Mouse (Mus musculus): Measurements from ENCODE around the gene Atad3a.
A peak's percentile ranks its signal among the peaks of the same experiment; 100 is the strongest.

Atad3a gene

DNA sequence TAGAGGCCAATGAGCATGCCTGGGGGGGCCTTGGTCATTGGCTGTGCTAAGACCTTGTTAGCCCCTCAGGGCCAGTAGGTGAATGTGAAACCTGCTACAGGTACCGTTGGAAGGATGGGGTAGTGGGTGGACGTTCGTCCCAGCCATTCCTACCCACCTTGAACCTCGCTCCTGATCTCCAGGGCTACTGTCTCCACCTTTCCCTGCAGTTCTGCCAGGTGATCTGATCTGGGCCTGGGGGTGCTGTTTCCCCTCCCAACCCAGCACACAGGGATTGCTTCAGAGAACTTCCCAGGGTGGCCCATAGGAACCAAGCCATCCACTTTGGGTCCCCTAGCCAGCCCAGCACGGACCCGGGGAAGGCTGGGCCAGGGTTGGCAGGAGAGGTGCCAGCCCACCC, 21.7 kb downstream of the Atad3a start:
- DNase-seq, result no peak

DNA sequence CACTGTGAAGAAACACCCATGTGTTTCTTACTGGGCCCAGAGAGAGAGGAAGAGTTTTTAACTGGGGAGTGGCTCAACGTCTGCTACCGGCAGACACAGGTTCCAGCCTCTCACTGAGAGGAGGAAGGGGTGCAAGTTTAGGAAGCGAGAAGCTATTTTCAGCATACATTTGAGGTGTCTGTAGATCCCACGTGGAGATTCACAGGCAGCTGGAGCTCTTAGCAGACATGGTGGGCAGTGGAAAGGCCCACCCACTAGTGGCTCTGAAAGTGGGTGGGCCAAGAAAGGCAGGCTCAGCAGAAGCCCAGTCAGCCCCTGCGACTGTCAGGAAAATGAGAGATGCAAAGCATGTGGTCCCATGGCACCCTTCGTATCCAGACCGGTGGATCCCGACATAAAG, 22.6 kb downstream of the Atad3a start:
- DNase-seq, result no peak

DNA sequence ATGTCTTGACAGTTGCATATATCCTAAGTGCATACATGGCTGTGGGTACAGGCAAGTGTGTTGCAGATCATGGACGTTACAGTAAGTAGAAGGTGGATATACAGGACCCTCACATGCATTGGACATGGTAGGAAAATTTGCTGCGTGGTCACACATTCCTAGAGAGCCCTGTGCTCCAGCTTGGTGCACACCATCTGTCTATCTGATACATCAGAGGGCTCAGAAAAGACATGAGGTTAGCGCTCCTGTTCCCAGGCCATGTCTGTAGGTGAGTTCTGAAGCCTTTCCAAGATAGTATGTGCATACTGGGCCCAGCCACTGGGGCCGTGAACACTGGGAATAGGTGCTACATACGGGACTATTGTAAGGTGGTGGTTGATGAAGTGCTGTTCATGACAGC, 24.5 kb downstream of the Atad3a start:
- no peak for DNase-seq

DNA sequence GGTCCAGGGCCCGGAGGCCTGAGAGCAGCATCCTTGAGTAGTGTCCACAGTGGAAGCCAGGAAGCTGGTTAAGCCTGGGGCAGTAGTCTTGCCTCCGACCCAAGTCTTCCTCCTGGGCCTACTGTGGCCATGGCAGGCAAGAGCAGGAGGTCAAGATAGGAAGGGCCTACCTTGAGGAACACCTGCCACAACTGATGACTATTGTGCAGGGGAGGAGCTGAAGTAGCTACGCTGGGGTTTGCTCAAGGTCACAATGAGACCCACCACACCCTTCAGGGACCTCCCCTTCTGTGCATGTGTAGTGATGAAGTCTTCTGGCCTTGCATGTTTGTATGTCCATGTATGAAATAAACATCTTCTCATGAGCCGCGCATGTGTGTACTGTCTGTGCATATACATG, 25.1 kb downstream of the Atad3a start:
- no peak for DNase-seq

DNA sequence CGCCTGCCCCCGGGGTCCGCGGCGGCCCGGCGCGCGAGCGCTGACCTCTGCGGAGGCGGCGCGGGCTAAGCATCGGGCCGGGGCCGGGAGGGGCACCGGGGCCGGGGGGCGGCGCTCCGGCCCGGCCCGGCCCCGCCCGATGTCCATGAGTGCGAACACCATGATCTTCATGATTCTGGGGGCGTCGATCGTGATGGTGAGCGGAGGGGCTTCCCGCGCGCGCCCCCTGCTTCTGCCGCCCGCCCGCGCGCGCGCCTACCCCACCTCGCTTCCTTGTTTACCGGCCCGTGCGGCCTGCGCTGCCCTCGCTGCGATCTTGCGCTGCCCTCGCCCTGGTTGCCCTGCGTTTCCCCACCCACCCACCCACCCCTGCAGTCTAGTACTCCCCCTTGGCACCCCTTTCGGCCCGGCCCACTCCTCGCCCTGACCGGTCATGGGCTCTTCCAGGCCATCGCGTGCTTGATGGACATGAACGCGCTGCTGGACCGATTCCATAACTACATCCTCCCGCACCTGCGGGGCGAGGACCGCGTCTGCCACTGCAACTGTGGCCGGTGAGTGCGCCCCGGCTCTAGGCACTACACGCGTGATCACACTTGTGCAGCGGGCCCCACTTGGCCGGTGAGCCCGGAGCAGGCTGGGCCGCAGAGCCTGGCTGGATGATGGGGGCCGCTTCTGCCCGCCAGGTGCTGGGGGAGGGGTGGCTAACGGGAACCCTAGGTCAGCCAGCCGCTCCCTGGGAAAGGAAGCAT, 25.8 kb downstream of the Atad3a start:
- peak; percentile 35 for DNase-seq

DNA sequence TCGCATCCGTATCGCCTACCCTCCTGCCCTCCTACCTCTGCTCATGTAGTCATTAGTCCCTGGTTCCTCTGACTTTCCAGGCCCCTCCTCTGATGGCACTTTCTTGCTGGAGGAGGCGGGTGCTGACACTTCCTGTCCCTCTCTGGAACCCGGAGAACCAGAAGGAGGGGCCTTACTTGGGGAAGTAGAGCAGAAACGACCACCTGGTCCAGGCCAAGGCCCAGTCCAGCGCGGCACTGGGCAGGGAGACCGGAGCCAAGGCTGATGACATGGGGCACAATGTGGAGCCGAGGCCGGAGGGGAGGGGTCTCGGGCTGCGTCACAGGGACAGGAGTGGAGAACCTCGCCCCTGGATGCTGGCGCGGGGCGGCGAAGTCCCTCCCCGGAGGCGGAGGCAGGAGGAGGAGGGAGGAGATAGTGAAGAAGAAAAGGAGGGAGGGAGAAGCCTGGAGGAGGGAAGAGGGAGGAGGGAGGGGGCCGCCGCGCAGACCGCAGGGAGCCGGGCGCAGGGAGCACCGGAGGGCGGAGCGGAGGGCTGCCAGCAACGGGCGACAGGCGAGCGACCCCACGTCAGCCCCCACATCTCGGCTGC, 26.4 kb downstream of the Atad3a start, which contains the start of gene Tmem240:
TSS of gene Tmem240 (plus strand) at position 451 of the 592 bp plus-strand sequence.
- DNase-seq, result peak; percentile 75

DNA sequence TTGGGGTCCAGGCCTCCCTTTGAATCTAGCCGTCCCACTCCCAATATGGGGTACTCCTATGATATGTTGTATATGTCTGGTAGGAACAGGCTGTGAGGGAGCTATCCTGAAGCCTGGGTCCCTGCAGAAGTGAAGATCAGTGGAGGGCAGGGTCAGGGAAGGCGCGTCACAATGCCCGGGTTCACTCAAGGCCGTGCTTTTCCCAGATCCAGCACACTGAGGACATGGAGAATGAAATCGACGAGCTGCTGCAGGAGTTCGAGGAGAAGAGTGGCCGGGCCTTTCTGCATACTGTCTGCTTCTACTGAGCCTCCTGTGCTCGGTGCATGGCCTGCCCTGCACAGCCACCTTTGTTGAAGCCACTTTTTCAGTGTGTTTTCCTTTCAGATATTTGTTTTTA, 27.6 kb downstream of the Atad3a start:
- DNase-seq, result no peak

DNA sequence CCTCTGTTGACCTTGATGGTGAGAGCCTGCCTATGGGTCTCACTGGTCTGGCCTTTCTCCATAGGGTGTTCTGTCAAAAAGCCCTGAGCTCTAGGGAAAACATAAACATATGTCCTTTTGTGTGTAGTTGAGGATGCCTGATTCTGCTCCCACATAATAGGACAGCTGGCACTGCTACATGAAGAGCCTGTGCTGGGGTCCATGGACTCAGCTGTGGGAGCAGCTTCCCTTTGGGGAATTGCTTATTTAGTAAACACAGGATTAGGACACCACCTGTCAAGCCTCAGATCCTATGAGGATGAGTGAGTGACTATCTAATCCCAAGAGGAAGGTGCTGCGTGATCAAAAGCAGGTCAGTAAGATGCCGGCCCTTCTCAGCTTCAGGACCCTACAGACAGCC, 32.9 kb downstream of the Atad3a start:
- DNase-seq, result no peak

DNA sequence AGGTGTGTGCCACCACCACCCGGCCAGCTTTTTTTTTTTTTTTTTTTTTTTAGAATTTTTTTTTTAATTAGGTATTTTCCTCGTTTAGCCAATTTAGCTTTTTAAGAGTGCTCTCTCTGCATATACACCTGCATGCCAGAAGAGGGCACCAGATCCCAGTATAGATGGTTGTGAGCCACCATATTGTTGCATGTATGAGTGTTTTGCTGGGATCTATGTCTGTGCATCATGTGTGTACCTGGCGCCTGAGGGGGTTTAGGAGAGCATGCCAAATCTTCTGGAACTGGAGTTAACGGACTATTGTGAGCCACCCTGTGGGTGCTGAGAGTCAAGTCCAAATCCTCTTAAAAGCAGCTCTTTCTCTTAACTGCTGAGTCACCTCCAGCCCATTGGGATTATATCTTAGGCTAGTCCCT, 39.2 kb downstream of the Atad3a start:
- peak; percentile 53 for DNase-seq

DNA sequence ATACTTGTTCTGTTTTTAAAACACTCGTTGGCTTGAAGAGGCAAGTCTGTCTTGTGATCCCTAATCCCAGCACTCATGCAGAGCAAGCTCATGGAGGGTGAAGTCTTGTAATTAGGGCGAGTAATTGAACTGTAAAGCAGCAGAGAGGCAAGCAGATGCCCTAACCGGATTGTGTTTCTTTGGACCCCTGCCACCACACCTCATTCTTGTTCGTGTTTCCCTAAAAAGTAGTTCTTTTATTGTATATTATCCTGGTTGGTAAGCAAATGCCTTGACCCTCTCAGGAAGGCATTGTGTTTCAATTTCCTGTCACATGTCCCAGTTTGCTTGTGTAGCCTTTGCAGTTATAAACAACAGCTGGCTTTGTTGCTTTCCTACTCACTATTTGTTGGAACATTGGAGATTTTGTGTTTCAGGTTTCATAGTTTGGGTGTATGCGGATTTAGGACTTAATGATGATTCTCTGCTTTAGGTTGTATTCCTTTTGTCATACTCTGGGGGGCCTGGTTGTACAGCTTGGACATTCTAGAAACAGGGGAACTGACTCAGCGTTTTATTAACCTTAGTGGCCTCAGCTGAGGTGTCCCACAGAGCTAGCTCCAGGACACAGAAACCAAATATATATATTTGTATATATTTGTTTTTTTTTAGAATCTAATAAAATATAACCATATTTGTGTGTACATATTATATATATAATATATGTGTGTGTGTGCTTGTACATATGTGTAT, 50.2 kb downstream of the Atad3a start:
- no peak for DNase-seq

DNA sequence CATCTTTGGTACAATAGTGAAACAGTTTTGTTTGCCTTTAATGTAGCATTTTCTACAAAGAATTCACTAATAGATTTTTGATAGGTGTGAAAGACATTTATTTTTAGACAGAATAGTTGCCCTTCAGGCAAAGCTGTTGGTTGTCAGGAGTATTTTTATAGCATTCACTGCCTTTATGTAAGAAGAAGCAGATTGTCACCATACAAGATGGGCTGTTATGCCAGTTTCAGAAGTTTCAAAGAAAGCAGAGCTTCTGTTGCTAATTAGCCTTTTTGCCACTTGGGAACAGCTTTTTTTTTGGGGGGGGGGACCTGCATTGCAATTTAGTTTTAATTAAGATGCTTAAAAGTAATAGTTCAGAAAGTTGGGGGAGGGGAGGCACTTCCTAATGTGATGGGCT, 51.9 kb downstream of the Atad3a start:
- DNase-seq, result no peak

DNA sequence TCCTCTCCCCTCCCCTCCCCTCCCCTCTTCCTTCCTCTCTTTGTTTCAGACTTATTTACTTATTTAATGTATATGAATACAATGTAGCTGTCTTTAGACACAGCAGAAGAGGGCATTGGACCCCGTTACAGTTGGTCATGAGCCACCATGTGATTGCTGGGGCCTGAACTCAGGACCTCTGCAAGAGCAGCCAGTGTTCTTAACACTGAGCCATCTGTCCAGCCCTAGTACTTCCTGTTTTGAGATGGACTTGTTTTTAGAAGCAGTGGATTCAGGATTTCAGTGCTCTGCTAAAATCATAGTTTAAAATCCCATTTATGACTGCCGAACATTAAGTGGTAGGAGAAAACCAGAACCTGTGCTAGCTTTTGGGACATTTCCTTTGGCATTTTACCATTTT, 52.3 kb downstream of the Atad3a start:
- DNase-seq, result no peak

DNA sequence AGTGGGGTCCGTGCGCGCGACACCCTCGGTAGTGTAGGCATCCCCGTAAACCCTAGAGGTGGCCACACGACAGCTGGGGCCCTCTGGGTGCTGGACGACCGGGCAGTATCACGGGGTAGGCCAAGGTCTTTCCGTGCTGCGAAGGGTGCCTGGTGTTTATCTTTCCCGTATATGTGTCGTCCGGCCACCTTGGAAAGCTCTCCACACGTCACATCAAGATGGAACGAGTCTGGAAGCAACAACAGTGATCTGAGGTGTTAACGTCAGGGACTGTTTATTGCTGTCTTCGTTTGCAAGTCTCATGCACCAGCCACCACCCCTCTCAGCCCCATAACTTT, 55.3 kb downstream of the Atad3a start:
- DNase-seq, result no peak

DNA sequence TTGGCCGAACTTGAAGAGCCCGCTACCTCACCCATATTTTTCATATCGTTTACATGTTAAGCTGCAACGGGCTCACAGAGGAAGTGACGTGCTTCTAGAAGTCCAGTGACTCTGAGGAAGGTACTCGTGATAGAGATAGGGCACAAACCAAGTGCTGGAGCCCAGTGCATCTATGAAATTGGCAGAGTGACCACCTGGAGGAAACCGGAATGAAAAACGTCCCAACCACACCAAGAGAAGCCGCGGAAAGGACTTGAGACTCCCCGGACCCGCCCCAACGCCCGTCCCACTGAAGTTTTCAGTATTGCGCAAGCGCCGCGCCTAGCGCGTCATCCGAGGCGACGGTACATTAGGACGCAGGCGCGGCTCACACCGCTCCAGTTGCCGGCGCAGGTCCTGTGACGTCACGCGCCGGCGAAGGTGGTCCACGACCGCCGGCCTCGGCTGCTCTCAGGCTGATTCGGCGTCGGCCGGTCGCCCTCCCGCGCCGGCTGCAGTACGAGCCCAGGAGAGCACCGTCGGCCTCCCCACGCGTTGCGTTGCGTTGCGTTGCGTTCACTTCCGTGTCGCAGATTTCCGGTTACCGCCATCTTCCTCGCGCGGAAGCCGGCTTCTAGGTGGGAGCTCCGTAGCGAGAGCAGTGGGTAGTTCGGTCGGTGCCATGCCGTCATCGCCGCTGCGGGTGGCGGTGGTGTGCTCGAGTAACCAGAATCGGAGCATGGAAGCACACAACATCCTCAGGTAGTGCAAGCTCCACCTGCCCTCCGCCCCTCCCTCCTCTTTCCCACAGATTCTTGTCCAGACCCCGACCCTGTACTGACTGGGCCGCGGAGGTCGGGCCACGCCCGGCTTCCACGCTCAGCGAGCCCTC, 55.9 kb downstream of the Atad3a start, which contains the start of gene Ssu72:
TSS of gene Ssu72 (plus strand) at position 80 of the 871 bp plus-strand sequence.
- DNase-seq, result peak; percentile 95

DNA sequence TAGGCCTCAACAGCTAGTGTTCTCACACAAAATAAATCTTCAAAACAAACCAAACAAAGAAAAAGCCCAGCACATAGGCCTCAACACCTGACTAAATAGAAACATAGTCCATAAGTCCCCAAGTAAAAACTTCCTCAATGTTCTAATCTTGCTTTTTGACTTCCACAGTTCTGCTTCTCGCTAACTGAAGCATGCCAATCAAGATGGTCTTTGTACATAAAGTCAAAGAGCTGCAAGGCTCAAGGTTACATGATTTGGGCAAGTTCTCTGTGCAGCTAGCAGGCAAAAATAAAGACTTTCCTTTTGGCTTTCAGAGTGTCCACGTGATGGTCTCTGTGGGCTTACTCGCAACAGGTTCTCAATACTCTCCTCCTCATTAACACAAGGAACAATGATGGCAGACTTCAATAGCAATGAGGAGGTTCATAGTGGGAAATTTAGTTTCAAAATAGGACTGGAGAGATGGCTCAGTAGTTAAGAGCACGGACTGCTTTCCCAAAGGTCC, 57.4 kb downstream of the Atad3a start:
- DNase-seq, result no peak

DNA sequence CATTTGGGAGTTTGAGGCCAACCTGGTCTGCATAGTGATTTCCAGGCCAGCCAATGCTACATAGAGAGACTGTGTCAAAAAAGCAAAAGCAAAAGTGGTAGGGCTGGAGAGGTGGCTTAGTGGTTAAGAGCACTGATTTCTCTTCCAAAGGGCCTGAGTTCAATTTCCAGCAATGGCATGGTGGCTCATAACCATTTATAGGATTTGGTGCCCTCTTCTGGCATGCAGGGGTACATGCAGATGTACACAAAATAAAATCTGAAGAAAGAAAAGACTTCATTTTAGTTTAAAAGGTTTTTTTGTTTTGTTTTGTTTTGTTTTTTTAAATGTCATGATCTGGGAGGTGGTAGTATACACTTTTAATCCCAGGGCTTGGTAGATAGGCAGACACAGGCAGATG, 60.5 kb downstream of the Atad3a start:
- DNase-seq, result no peak

DNA sequence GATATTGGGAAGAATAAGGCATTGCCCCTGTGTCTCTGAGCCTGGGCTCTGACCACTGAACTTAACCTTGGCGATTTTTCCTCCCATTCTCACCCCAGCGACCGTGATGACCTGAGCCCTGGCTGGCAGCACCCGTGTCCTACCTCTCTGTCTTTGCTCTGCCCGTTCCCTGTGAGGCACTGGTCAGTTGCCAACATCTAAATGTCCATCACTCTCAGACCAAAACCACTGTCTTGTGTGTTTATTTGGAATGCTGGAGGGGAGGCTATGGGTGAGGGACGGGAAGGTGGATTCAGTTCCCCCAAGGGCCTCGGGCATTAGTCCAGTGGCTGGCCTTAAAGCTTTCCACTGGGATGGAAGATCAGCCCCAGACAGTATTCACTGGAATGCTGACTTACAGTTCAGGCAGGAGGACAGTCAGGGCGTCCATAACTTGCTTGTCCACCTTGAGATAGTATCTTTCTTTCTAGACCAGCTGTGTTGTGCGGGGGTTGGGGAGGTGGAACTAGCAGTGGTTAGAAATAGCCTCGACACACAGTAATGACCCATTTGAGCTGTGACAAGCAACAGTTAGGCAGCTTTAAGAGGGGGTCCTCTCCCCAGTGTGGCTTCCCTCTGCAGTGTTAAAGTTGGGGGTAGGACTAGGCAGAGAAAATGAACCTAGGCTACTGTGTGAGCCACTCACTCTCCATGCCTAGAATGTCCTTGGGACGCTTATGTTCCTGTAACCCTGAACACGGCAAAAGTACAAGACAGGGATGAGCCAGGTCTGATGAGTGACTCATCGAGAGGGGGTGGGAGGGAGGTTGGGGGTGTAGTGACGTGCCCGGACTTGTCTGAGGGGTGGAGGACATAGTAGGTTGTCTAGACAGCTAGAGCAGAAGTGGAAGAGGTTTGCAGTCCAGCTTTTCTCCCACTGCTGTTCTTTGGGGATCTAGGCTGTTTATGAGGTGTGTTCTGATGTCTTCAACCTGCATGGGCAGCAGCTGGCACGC, 64.3 kb downstream of the Atad3a start:
- no peak for DNase-seq

DNA sequence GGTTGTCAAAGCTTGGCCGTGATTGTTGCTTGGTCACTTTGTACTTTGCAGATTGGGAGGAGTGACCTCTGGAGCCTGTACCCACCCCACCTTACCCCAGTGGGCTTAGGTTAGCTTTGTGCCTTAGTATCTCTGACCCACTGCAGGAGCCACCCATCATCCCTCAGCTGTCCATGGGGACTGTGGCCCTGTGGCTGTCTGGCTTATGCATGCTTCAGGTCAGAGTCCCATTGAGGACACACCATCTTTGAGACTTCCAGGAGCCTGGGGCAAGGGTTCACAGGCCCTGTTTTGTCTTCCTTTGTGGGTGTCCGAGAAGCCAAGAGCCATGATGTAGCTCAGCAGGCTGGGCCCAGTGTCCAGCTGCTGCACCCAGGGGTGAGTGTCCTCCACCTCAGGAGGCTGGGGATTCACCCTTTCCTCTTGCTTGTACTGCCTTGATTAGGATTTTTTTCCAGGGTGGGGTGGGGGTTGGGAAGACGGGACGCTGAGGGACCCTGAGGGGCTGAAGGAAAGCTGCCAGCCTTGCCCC, 65.3 kb downstream of the Atad3a start:
- no peak for DNase-seq

DNA sequence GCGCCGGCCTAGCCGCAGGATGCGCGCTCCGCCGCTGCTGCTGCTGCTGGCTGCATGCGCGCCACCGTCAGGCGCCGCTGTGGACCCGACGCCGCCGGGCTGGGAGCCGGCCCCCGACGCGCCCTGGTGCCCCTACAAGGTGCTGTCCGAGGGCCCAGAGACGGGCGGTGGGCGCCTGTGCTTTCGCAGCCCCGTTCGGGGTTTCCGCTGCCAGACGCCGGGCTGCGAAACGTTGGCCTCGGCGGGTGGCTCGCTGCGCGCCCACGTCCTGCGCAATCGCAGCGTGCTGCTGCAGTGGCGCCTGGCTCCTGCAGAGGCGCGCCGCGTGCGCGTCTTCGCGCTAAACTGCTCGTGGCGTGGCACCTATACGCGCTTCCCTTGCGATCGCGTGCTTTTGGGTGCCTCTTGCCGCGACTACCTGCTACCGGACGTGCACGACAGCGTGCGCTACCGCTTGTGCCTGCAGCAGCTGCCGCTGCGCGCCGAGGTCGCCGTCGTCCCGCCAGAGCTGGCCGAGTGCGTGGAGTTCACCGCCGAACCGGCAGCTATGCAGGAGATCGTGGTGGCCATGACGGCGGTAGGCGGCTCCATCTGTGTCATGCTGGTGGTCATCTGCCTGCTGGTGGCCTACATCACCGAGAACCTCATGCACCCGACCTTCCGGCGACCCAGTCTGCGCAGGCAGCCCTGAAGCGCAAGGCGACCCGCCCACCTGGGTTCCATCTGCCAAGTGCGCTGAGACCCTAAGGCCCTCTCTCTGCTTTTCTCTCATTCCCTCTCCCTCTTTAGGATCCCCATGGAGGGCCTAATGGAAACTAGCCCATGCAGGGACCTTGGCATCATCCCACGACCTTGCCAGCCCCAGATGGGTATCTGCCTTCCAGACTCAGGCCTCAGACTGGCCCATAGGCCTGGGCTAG, 66.2 kb downstream of the Atad3a start:
- peak; percentile 33 for DNase-seq

DNA sequence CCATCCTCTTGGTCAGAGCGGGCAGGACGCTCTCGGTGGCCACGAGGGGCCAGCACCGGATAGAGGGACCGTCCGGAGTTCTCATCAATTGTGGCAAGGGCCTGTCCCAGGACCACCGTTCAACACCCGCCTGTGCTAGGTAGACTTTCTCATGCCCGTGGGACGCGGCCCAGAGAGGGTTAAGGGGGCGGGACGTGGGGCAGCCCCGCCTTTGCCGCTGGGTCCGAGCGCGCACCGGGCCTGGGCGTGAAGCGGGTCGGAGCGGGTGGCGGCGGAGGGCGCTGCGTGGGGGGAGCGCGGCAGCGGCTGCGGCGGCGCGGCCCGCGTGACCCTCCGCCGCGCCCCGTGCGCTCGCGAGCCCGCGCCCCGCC, 66.8 kb downstream of the Atad3a start, which contains the start of gene Fndc10:
TSS of gene Fndc10 (plus strand) at position 232 of the 371 bp plus-strand sequence.
- DNase-seq, result peak; percentile 36

All from kidney, adult 9 months (tissue).